Mouse (Mus musculus): Measurements from ENCODE around the gene Cdc42ep4.

DNA sequence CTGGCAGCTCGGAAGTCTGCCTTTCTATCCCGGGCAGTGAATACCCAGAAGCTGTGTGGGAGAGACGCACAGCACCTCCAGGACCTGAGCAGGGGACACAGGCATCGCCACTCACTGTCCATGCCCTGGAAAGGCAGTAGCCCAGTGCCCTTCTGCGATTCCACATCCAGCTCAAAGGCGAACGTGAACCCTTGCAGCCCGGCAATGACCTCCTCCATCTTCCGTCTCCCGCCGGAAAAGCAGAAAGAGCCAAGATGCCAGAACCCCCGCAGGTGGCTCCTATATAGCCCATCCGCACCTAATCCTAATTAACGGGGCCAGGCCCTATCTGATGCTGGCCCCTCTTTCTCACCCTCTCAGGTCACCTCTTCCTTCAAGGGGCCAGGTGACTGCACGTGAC is 42.4 kb downstream of the Cdc42ep4 start:
- no peak for TF ChIP-seq POLR2A (IDR thresholded peaks at IDR 0.05; ENCODE audit: insufficient read length, low read depth)
- no peak for TF ChIP-seq MYOG (IDR thresholded peaks at IDR 0.05; ENCODE audit: control insufficient read depth in 1 of 3, insufficient read depth in 1 of 3, insufficient read length in 2 of 3, low read depth in 2 of 3)
- TF ChIP-seq SRF (IDR thresholded peaks at IDR 0.05; ENCODE audit: control insufficient read depth, insufficient read length, low read depth), result no peak
- TF ChIP-seq E2F4 (IDR thresholded peaks at IDR 0.05; ENCODE audit: insufficient read depth), result no peak
- no peak for TF ChIP-seq CEBPB (IDR thresholded peaks at IDR 0.05; ENCODE audit: insufficient read depth, poor library complexity, severe bottlenecking)
- TF ChIP-seq MYOD1 (IDR thresholded peaks at IDR 0.05; ENCODE audit: control insufficient read depth in 1 of 3, insufficient read length in 2 of 3, low read depth in 2 of 3), result no peak
- TF ChIP-seq USF1 (IDR thresholded peaks at IDR 0.05; ENCODE audit: low read depth), result no peak

All from myocyte (in vitro differentiated cells).